Mouse (Mus musculus) ovary, adult 18-20 months (tissue): ENCODE measurements around the gene Vamp2.

Experiments used
- DNase-seq: peaks from one replicate; pipeline ENCODE4 v3.0.0; 2022; ENCODE audit warnings: low spot score, mixed read lengths

Gene Vamp2

DNA sequence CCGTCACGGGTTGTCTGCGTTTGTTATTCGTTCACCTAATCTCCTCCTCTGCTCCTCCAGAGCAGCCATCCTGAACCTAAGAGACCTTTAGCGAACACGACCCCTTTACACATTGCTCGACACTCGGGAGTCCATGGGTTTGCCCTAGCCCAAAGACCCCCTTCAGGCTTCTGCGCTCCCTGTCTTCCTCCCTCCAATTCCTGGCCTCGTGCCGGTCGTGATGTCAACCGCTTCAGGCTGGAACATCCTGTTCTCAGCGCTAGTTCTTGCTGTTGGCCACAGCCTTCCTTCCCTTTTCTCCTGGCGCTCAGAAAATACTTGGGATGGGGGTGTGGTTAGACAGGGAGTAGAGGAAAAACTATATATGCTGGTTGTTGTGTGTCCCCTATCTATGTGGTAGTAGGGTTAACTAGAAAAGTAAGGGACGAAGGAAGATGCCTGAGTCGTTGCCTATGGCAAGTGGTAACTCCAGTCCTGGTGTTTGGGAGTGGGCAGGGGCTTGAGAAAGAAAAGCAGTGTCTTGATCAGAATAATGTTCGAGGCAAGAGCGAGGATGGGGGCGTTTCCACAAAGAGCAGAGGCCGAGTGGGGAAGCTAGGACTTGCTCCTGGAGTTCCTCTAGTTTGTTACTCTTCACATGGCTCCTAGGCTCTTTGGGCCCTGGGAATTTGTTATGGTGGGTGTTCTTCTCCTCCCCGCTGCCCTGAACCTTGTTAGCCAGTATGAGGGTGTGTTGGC lies 11.1 kb downstream of the Vamp2 start:
- DNase-seq, result no peak

DNA sequence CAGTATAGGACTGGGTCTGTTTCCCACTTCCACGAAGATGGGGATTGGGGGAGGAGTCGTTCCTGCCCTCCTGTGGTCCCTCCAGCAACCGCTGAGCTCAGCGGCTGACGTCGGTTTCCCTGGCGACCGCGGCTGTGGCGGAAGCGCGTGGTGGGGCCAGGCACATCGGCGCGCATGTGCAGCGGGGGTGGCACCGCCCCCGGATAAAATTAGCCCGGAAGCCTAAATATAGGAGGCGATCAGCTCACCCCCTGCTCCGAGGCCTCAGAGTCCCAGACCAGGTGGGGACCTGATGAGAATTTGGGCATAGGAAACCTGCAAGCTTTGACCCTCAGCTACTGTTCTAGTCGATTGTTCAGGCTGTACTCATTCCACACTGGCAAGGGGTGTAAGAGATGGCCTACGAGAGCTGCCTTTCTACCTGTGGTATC lies 11.6 kb downstream of the Vamp2 start:
- DNase-seq, result peak; percentile 87

DNA sequence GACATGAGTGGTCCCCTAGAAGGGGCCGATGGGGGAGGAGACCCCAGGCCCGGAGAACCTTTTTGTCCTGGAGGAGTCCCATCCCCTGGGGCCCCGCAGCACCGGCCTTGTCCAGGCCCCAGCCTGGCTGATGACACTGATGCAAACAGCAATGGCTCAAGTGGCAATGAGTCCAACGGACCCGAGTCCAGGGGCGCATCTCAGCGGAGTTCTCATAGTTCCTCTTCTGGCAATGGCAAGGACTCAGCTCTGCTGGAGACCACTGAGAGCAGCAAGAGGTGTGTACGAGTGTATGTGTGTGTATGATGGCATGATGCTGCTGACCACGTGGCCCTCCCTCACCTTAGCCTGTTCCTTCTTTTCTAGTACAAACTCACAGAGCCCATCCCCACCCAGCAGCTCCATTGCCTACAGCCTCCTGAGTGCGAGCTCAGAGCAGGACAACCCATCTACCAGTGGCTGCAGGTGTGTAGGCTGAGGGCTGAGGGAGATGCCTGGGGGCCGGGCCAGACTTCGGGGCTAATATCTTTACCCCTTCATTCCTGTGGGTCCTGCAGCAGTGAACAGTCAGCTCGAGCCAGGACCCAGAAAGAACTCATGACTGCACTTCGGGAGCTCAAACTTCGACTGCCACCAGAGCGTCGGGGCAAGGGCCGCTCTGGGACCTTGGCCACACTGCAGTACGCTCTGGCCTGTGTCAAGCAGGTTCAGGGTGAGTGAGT lies 12.5 kb downstream of the Vamp2 start:
- DNase-seq, result no peak

DNA sequence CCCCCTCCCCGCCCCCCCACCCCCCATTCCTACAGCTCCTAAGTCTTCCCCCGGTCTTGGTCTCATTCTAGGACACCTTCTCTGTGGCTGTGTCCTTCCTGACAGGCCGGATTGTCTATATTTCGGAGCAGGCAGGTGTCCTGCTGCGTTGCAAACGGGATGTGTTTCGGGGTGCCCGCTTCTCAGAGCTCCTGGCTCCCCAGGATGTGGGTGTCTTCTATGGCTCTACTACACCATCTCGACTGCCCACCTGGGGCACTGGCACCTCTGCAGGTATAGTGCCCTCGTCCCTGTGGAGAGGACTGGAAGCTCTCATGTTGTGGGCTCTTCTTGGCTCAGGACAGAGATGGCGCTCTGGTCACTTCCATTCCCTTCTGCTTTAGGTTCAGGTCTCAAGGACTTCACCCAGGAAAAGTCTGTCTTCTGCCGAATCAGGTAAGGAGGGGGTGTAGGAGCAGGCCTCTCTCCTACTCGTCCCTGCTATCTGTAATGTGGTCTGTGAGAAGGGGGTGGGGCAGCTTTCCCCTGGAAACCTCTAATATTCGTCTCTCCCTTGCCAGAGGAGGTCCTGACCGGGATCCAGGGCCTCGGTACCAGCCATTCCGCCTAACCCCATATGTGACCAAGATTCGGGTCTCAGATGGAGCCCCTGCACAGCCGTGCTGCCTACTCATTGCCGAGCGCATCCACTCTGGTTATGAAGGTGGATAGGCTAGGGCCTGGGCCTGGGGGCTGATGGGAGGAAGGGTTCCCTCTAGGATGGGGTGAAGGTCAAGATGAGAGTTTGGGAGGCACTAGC lies 13.5 kb downstream of the Vamp2 start:
- DNase-seq, result no peak

DNA sequence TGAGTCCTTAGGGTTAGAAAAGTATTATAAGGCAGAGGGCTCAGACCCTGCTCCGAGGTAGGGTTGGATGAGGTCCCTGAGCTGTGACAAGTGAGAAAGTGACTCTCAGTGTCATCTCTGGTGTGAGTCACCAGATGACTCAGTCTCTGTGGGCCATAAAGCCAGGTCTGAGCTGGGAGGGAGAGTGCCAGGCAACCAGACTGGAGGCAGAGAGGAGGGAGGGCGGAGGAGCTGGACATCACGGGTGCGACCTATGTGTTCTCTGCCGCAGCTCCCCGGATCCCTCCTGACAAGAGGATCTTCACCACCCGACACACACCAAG lies 14.1 kb downstream of the Vamp2 start:
- no peak for DNase-seq

DNA sequence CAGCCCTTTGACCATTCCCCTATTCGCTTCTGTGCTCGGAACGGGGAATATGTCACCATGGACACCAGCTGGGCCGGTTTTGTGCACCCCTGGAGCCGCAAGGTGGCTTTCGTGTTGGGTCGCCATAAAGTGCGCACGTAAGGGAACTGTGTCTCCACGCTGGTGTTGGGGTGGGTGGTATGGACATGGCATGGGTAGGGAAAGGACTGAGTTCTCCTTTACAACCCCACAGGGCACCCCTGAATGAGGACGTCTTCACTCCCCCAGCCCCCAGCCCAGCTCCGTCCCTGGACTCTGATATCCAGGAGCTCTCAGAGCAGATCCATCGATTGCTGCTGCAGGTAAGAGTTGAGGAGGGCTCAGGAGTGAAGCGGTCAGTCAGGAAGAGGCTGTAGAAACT lies 14.8 kb downstream of the Vamp2 start:
- no peak for DNase-seq

DNA sequence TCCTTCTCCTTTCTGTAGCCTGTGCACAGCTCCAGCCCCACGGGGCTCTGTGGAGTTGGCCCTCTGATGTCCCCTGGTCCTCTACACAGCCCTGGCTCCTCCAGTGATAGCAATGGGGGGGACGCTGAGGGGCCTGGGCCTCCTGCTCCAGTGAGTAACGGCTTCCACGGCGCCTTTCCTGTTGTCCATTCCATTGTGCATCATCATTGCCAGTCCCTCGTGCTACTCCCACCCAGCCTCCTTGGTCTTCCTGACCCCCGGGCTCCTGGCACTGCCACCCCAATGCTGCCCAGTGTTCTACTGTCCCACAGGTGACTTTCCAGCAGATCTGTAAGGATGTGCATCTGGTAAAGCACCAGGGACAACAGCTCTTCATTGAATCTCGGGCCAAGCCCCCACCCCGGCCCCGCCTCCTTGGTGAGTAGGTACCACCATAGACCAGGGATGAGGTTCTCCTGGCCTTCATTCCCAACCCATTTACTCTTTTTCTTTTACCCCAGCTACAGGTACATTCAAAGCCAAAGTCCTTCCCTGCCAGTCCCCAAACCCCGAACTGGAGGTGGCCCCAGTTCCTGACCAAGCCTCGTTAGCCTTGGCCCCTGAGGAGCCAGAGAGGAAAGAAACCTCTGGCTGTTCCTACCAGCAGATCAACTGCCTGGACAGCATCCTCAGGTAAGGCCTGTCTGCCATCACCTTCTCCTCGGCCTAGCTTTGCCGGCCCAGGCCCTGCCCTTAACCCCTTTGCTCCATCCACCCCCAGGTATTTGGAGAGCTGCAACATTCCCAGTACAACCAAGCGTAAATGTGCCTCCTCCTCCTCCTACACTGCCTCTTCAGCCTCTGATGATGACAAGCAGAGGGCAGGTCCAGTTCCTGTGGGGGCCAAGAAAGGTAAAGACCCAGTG lies 15.5 kb downstream of the Vamp2 start:
- no peak for DNase-seq

DNA sequence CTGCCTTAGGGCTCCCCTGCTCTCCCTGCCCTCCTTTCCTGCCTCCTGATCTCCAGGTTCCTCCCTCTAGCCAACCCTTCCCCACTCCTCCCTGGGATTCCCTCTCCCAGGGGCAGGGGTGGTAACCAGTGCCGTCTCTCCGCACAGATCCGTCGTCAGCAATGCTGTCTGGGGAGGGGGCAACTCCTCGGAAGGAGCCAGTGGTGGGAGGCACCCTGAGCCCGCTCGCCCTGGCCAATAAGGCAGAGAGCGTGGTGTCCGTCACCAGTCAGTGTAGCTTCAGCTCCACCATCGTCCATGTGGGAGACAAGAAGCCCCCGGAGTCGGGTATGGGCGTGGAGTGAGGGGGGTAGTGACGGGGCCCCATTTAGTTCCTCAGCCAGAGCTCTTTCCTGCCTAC lies 16.2 kb downstream of the Vamp2 start:
- DNase-seq, result no peak

DNA sequence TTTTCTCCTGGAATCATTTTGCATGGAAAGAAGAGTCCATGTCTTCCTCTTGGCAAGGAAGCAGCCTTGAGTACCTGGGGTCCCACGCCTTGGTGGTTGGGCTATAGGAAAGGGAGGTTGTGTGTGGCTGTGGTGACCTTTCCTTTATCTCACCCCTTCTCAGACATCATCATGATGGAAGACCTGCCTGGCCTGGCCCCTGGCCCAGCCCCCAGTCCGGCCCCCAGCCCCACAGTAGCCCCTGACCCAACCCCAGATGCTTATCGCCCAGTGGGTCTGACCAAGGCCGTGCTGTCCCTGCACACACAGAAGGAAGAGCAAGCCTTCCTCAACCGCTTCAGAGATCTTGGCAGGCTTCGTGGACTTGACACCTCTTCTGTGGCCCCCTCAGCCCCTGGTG lies 16.9 kb downstream of the Vamp2 start:
- no peak for DNase-seq

DNA sequence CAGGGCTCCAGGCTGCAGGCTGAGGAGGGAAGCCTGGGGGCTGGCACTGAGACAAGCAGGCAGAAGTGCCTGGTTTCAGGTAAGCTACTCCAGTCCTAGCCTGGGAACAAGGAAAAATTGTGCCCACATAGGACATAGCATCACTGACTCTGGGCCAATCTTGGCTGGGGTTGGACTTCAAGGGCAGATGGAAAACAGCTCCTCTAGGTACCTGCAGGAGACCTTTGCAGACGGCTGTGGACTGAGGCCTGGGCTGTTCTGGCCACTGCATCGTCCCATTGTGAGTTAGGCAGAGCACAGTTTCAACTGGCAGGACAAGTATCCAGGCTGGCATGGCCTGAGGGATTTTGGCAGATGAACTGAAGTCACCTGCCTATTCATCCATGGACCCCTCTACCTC lies 17.5 kb downstream of the Vamp2 start:
- DNase-seq, result no peak

DNA sequence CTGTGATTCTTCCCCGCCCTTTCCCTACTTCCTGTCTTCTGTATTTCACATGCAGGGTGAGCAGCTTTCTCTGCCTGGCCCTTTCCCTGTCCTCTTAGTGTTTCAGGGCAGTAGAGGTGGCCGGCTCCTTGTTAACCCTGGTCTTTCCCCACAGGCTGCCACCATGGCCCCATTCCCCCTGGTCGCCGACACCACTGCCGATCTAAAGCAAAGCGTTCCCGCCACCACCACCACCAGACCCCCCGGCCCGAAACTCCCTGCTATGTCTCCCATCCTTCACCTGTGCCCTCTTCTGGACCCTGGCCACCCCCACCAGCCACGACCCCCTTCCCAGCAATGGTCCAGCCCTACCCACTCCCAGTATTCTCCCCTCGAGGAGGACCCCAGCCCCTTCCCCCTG lies 18.0 kb downstream of the Vamp2 start:
- no peak for DNase-seq

DNA sequence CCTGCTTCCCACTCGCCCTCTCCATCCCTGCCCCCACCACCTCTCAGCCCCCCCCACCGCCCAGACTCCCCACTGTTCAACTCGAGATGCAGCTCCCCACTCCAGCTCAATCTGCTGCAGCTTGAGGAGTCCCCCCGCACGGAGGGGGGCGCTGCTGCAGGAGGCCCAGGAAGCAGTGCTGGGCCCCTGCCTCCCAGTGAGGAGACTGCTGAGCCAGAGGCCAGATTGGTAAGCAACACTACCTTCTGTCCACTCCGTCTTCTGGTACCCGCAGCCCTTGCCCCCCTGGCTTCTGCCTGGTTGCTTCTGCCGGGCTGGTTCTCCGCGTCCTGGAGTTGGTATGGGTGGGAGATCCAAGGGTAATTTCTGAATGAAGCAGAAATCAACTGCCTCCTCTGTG lies 18.6 kb downstream of the Vamp2 start:
- DNase-seq, result no peak

DNA sequence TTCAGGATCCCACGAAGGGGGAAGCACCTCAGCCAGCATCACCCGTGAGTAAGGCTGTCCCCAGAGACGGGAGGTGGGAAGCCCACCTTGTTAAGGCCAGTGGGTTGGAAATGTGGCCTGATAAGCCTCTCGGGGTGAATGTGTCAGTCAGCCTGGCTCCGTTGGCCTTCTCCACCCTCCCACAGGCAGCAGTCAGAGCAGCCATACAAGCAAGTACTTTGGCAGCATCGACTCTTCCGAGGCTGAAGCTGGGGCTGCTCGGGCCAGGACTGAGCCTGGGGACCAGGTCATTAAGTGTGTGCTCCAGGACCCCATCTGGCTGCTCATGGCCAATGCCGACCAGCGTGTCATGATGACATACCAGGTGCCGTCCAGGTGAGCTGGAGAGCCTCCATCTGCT lies 19.4 kb downstream of the Vamp2 start:
- DNase-seq, result no peak

DNA sequence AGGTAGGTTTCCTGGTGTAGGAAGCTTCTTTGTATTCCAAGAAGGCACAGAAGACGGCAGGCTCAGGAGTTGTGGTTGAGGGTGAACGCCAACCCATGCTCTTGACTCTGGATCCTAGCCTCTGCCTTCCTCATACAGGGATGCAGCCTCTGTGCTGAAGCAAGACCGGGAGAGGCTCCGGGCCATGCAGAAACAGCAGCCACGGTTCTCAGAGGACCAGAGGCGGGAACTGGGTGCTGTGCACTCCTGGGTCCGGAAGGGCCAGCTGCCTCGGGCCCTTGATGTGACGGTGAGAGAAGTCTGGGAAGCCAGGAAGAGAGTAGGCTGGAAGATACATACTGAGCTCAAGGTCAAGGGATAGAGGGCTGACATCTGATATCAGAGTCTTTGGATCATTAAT lies 19.9 kb downstream of the Vamp2 start:
- DNase-seq, result no peak

DNA sequence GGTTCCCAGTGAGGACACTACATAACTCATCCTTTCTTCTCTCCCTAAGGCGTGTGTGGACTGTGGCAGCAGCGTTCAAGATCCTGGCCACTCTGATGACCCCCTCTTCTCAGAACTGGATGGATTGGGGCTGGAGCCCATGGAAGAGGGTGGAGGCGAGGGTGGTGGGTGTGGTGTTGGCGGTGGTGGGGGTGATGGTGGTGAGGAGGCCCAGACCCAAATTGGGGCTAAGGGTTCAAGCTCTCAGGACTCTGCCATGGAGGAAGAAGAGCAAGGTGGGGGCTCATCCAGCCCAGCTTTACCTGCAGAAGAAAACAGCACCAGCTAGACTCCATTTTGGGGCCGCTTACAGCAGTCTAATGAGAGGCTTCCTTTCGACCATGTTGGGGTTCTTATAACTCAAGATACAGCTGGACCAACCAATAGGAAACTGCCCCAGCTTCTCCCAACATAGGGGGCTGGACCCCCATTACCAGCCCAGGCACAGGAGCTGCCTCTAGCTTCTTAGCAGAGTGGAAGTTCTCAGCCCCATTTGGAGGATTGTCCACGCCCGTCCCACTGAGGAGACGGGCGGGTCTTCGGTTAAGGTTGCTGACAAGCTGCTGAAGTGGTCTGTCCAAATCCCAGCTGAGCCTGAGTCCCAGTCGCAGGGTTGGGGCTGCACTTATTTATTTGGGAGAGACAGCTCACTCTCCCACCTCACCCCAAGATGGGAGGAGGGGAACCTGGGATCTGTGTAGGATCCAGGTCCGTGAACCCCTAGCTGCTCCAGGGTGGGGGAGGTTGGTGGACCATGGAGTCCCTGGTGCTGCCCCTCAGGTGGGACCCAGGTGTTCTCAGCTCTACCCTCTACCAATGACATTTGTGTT lies 21.0 kb downstream of the Vamp2 start:
- no peak for DNase-seq

DNA sequence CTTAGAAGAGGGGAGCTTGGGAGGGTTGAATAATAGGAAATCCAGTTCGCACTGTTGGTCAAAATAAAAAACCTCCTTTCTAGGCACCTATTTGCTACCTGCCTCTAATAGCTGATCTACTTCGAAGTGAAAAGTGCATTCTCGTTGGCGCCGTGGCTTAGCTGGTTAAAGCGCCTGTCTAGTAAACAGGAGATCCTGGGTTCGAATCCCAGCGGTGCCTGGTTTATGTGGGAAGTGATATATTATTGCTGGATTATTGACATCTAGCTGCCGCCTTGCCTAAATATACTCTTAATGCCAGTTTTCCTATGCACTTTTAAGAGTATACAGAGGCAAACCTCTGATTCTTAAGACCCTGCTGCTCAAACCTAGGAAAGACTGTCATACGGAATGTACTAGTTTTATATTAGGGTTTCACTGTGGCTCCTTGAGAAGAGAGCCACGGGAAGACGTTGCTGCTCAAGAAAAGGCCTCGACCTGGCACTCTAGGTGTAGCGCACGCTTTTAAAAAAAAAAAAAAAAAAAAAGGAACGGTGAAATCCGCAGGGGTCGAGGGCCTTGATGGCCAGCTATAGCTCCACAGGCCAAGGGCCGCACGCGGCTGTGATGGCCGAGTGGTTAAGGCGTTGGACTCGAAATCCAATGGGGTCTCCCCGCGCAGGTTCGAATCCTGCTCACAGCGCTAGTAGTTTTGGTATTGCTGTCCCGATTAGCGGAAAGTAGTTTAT lies 22.2 kb downstream of the Vamp2 start:
- peak; percentile 79 for DNase-seq

DNA sequence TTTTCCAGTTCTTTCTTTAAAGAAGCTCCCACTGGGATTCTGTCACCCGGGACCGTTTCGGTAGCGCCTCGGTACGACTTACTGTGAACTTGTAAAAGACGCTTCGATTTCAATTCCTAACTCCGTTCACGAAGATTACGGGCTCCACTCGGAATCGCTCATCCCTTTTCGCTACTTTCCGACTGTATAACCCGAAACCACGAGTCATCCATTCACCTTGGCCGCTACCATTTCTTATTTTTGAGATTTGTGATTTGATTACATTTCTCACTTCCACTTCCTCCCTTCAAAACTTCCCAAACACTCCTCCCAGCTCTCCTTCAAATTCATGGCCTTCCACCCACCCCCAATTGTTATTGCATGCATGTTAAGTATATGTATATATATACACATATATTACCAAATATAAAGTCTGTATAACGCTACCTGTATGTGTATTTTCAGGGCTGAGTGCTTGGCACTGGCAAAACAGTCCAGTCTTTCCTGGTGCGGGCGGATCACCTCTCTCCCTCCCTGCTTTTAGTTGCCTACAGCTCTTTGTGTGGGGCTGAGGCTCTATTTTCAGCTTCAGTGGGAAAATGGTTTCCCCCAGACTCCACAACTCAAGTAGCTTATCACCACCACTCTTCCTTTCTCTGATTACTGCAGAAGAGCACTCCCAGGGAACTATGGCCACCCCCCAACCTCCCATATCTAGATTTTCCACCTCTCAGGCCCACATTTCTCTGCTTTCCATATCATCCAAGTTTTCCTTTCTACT lies 22.9 kb downstream of the Vamp2 start:
- DNase-seq, result no peak

DNA sequence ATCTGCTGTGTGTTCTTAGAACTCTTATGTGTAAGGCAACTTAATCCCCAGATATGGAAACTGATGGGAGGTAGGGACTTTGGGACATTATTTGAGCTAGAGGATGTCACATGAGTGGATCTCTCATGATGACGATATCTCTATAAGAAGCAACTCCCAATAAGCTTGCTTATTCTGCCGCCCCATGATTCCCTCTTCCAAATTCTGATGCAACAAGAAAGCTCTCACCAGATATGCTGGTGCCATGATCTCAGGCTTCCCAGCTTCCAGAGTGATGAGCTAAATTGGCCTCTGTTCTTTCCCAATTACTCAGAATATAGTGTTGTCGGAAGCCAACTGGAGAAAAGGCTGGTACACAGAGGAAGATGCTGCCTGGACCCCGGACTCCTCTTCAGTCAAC lies 23.6 kb downstream of the Vamp2 start:
- no peak for DNase-seq

DNA sequence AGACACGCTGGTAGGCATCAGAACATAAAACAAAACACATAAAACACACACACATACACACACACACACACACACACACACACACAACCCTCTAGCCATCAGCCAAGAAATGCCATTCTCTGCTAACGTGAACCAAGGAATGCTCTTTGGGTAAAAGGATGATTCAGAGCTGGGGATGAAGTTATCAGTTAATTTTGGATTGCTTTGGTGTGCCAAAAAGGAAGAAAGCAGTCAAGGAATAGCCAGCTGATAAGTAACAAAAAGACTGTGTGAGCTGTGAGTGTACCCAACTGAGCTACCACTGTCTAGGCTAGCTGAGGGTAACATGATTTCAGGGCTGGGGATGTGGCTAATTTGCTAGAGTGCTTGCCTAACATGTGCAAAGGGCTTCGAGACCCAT lies 25.7 kb downstream of the Vamp2 start:
- no peak for DNase-seq

DNA sequence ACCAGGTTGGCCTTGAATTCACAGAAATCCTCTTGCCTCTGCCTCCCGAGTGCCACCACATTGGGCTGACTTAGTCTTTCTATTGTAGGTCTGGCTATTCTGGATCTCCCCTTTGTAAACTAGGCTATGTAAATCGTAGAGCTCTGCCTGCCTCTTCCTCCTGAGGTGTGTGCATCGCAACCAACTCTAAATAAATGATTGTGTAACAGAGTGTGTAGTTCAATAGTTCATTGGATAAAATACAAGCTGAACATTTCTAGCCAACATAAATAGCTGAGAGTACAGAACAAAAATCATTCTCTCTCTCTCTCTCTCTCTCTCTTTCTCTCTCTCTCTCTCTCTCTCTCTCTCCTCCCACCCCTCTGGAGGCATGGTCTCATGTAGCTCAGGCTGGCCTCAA lies 26.3 kb downstream of the Vamp2 start:
- no peak for DNase-seq
